Mouse (Mus musculus): ENCODE results near the gene Gpr3.

- no peak for TF ChIP-seq CTCF (IDR thresholded peaks at IDR 0.05; ENCODE audit: low read depth, low read length)
- TF ChIP-seq POLR2A (IDR thresholded peaks at IDR 0.05; ENCODE audit: borderline replicate concordance, low read depth, low read length), result no peak
Measured at GRCm38 (mm10) chr4:133226073-133226472, 13.7 kb upstream of the Gpr3 start.
